Mouse (Mus musculus): Measurements from ENCODE around the gene Arl4d.

The Arl4d gene

DNA sequence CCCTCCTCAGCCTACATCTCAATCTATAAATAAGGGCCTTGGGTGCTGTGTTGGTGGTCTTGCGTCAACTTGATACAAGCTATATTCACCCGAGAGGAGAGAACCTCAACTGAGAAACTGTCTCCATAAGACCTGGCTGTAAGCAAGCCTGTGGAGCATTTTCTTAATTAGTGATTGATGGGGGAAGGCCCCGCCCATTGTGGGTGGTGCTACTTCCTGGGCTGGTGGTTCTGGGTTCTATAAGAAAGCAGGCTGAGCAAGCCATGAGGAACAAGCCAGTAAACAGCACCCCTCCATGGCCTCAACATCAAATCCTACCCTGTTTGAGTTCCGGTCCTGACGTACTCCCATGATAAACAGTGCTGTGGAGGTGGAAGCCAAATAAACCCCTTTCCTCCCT, 8.8 kb downstream of the Arl4d start:
- TF ChIP-seq GATA4 (IDR thresholded peaks at IDR 0.05; ENCODE audit: insufficient replicate concordance, low read length): no peak

DNA sequence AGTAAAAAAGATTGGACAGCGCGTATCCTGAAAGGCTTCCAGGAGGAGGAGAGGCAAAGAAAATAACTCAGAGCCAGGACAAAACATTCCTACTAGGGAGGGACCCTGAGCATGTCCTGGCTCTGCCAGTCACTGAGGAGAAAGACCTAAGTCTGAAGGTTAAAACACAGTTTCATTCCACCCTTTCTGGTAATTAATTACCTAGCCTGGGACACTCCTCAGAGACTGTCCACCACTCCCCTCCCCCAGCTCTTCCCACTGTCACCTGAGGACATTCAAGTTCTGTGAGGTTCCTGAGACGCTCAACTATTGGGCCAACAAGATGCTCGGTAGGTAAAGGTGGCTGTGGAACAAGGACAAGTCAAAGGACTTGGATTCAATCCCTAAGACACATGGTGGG, 10.0 kb downstream of the Arl4d start:
- TF ChIP-seq GATA4 (IDR thresholded peaks at IDR 0.05; ENCODE audit: insufficient replicate concordance, low read length): no peak

DNA sequence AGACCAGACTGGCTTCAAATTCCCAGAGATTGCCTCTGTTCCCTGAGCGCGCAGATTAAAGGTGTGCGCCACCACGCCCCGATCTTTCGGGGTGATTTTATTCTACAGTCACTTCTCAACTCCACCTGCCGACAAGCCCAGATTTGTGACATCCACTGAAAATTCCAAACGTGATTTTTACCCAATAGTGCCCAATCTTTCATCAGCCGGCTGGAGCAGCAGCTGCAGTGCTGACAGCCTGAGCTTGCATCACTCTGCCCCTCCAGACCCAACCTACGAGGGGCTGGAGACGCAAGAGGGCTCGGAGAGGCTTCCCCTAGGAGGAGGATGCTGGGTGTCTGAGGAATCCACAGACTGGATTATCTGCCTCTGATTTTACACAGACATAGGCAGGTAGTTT, 12.3 kb downstream of the Arl4d start:
- no peak for TF ChIP-seq GATA4 (IDR thresholded peaks at IDR 0.05; ENCODE audit: insufficient replicate concordance, low read length)

DNA sequence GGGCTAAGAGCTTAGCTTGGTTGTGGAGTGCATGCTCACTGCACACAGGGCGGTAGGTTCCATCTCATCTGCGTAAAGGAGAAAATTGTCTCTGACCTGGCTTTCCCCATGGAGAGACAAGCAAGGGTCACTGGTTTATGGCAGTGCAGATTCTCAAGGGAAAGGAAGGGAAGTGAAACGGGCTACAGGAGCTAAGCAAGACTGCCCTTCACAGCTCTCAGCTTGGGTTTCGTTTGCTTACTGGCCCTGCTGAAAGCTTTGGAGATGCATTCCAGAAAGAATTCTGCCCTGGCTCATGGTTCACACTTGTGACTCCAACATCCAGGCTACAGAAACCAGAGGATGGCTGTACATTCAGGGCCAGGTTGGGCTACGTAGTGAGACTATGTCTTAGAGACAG, 13.4 kb downstream of the Arl4d start:
- TF ChIP-seq GATA4 (IDR thresholded peaks at IDR 0.05; ENCODE audit: insufficient replicate concordance, low read length): no peak

DNA sequence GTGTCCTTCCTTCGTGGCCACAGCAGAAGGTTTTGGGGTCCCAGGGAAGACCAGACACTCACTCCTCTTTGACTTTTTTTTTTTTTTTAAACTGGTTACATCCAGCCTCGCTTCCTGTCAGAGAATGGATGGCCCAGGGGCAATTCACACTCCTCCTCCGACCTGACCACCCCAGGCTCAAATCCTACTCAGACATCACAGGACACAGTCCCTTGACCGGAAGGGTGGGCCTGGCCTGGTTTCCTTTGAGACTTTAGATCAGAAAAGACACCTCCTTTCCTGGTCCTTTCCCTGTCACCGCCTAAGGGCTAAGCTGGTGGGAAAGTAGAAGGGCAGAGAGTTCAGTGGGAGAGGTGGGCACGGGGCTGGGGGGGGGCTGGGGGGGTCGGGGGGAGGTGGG, 14.6 kb downstream of the Arl4d start:
- no peak for TF ChIP-seq GATA4 (IDR thresholded peaks at IDR 0.05; ENCODE audit: insufficient replicate concordance, low read length)

DNA sequence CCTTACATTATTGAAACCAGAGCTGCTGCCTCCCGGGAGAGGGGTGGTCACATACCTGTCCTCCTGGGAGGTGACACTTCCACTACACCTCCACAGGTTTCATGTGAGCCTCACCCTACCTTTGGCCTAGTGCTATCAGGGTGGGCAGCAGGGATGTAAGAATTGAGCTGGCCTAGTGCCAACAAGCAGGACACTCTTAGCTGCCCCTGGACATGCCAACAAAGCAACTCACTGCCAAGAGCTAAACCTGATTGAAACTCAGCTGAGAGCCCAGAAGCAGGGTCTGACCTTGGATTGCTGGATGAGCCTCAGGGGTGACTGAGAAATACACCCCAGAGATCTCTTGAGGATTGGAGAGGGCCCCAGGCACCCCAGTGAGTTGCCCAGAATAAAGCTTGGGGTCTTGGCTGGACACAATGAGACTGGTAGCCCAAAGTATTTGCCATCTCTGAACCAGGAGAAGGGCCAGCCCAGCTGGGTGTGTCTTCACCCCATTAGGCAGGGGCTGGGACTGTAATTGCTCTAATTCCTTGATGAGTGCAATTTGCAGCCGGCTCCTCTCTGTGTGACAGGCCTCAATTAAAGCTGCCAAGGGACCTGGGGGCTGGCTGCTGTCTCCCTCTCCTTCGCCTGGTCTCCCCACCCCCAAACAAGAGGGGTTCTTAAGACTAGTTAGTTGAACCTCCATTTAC, 15.4 kb downstream of the Arl4d start:
- no peak for TF ChIP-seq GATA4 (IDR thresholded peaks at IDR 0.05; ENCODE audit: insufficient replicate concordance, low read length)

DNA sequence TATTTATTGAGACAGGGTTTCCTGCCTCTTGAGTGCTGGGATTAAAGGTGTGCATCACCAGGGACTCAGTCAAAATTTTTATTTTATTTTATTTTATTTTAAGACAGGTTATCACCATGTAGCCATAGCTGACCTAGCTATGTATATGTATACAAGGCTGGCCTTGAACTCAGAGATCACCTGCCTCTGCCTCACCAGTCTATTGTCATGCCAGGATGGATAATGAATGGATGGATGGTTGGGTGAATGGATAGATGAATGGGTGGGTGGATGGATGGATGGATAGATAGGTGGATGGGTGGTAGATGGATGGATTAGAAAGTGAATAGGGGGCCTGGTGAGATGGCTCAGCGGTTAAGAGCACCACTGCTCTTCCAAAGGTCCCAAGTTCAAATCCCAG, 16.6 kb downstream of the Arl4d start:
- no peak for TF ChIP-seq GATA4 (IDR thresholded peaks at IDR 0.05; ENCODE audit: insufficient replicate concordance, low read length)

DNA sequence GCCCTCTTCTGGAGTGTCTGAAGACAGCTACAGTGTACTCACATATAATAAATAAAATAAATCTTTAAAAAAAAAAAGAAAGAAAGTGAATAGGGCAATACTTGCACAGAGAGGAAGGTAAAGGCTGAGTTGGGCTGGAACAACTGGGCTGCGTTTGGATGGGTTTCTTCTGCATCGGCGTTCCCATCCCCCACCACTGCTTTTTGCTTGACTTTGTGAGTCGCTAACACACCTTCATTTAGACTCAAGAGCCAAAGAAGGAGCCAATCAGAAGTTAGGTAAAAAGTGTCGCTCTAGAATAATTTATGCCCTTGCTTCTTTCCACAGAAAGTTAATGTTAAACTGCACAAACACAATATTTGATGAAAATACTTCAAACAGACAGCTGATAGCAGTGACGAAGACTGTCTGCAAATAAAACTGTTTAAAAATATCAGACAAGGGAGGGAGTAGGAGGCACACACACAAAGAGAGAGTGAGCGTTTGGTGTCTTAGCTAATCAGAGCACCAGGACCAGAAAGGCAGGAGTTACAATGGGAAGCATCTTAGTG, 17.1 kb downstream of the Arl4d start:
- no peak for TF ChIP-seq GATA4 (IDR thresholded peaks at IDR 0.05; ENCODE audit: insufficient replicate concordance, low read length)

DNA sequence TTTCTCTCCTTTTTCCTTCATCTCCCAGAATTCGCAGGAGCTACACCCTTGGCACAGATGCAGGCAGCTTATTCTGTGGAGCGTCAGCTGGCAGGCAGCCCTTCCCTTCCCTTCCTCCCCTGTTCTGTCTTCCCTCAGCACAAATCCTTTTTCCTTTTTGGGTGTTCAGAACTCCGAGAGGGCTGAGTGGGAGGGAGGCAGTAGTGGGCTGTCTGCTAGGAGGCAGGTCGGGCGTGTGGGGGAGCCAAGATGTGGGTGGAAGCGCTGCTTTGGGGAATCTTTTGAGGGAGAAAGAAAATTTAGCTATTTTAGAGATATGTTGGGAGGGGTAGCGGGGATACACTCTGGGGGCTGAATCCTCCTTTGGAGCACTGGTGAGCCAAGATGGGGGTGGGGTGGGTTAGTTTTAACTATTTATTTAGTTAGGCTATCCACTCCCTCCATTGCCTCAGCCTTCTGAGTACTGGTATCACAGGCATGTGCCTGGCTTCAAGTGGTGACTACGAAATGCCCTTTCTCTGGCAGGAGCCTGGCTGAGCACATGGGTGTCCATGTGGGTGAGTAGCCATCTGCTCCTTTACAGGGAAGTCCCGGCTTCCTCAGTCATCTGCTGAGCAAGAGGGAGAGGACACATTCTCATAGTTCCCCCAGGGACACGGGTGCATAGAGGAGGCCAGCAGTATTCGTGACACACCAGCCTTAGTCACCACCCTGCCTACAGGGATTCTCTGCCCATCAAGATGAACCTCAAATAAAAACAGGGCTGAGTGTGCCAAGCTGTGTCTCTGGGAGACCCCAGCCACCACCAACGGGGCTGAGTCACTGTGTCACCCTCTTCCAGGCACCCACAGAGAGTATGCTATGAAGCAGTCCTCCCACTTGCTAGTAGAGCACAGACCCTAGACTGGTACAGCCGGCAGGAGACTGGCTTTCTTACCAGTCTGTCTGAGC, 22.3 kb downstream of the Arl4d start:
- no peak for TF ChIP-seq GATA4 (IDR thresholded peaks at IDR 0.05; ENCODE audit: insufficient replicate concordance, low read length)

DNA sequence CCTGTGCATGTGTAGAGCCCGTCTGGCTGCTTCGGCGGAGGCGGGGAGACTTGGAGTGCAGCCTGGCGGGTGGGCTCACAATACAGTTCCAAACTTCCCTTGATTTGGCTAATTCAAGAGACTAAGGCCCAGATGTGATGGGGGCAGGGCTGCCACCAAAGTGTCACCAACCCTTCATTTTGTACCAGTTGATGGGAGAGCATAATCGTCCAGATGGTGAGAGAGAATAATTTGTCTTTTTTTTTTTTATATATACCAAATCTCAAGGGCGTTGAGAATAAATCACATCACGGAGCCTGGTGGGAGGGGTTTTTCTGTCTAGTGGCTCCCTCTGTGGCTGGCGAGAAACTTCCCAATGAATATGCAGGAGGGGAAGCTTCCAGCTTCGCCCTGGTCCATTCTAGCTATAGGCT, 24.4 kb downstream of the Arl4d start:
- no peak for TF ChIP-seq GATA4 (IDR thresholded peaks at IDR 0.05; ENCODE audit: insufficient replicate concordance, low read length)

DNA sequence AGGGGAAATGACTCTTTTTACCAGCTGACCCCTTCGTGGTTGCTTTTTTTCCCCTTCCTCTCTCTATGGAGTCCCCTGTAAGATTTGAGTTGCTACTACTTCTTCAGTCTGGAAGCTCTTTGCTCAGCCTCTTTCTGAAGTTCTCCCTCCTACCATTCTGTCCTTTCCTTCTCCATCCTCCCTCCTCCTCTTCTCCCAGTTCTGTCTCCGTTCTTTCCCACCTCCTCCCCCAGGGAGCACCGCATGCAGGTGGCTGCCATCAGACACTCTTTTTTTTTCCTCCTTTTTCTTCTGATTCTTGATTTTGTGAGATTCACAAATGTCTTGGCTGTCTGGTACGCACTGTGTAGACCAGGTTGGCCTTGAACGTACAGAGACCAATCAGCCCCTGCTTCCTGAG, 25.0 kb downstream of the Arl4d start:
- TF ChIP-seq GATA4 (IDR thresholded peaks at IDR 0.05; ENCODE audit: insufficient replicate concordance, low read length): no peak

DNA sequence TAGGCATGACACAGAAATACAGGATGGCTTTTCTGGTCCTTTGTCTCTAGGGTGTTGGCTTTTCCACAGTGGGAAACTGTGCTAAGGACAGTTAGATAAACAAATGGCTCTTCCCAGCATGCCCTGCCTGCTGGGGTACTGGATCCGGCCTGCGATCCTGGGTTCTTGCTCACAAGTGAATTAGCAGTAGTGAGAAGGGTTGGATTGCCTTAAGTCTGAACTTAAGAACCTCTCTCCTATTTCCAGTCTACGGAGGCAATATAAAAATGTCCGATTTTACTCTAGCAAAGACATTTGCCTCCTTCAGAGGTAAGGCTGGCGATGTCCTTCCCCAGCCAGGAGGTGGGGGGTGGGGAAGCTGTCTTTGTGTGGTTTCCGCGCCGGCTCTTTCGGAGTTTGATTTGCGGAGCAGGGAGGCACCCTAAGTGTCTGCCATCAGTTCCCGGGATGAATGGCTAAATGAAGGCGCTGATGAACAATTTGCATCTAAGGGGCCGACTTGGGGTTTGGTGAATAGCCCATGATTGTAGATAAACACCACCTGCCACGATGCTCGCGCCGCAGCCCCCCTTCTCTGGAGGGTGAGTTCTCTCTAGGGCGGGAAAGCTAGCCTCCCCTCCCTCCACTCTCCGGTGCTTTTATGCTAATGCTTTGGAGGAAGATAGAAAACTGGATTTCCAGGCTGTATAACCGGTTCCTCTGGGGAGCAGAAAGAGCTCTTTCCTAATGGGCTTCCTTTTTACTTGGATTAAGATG, 30.7 kb downstream of the Arl4d start:
- no peak for TF ChIP-seq GATA4 (IDR thresholded peaks at IDR 0.05; ENCODE audit: insufficient replicate concordance, low read length)

DNA sequence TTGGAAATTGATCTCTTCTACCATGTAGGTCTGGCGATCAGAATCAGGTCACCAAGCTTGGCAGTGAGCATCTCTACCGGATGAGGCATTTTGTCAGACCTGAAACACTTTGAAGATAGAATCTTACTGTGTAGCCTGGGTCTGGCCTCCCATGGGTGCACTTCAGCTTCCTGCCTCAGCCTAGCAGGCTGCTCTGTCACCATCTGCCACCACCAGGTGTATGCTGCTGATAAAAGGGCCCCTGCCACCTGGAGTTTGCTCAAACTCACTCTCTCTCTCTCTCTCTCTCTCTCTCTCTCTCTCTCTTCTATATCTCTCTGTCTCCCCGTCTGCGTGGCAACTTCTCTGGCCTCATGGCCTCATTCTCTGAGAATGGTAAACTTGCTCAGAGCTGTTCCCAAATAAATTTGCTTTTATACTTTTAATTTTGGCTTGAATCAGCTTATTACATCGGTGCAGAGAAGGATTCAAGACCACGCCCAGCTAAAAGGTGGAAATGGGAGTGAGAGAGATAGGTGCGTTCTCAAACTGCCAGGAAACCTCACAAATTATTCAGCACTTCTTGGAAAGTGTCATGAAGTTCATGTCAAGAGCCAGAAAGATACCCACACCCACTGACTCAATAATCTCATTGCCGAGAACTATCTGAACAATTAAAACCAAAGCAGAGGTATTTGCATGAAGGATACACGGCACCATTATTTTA, 32.0 kb downstream of the Arl4d start:
- no peak for TF ChIP-seq GATA4 (IDR thresholded peaks at IDR 0.05; ENCODE audit: insufficient replicate concordance, low read length)

DNA sequence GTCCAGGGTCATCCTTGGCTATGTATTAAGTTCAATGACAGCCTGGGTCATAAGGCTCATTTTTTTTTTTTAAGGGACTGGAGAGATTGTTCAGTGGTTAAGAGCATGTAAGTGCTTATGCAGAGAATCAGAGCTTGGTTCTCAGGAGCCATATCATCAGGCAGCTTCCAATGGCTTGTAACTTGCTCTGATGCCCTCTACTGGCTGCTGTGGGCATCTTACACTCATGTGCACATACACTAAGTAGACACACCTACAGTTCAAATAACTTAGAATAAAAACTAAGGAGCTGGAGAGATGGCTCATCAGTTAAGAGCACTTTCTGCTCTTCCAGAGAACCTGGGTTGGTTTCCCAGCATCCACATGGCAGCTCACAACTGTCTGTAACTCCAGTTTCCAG, 32.8 kb downstream of the Arl4d start:
- TF ChIP-seq GATA4 (IDR thresholded peaks at IDR 0.05; ENCODE audit: insufficient replicate concordance, low read length): no peak

DNA sequence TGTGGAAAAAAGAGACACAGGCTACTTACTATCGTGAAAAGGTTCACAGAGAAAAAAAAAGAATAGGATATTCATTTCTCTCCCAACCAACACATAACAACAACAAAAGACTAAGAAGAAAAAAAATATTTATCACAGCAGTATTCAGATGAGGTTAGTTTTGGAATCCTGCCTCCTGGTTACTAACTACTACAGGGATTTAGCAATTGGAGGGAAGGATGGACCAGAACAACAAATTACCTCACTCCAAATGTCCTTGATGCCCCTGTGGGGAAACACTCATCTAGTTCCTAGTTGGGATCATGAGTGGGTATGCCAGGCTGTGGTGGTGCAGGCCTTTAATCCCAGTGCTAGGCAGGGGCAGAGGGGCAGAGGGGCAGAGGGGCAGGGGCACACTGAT, 34.2 kb downstream of the Arl4d start:
- no peak for TF ChIP-seq GATA4 (IDR thresholded peaks at IDR 0.05; ENCODE audit: insufficient replicate concordance, low read length)
